33 mouse cellular contexts compared by ENCODE assay signal in genomic region chr6:3463026-3463425, GRCm38 (mm10). TPM values are rescaled to one million over a fixed set of nuclear protein-coding genes. Genes with fewer than 3 reads are reported as not detected.
DNase-seq lines count a peak whose midpoint lies in the region; ATAC-seq and TF ChIP-seq lines count a peak whose summit lies in the region.
"Had no signal": no experiment of that assay in that cellular context is flagged by ENCODE, and none has a peak within 500 bp of the region (broad histone marks: within the 10 kb centered on the region; RNA-seq: fewer than 3 reads in every experiment).

No protein-coding gene starts in this region.

- H3K36me3 ChIP-seq in midbrain, embryonic 11.5 days (ENCODE audit: control insufficient read depth, insufficient read depth, low read length): no peaks in the 10 kb centered on the region
- H3K36me3 ChIP-seq in midbrain, postnatal 0 days (ENCODE audit: insufficient read depth, low read length): no peaks in the 10 kb centered on the region
- peaks cover 0 to 22% of the 10 kb centered on the region in 2 experiments for H3K36me3 ChIP-seq in CH12.LX (replicated peaks in 1 of 2; ENCODE audit: control insufficient read depth in 1 of 2, insufficient read depth in 1 of 2, low read length in 1 of 2)
- no peaks in the 10 kb centered on the region for H3K36me3 ChIP-seq in hindbrain, embryonic 11.5 days (ENCODE audit: control insufficient read depth, insufficient read depth, low read length)
- H3K36me3 ChIP-seq: embryonic facial prominence, embryonic 10.5 days; embryonic facial prominence, embryonic 15.5 days; hindbrain, embryonic 10.5 days; limb, embryonic 13.5 days; lung, embryonic 15.5 days; midbrain, embryonic 13.5 days; neural tube, embryonic 15.5 days had no signal

- TF ChIP-seq EP300 in CH12.LX (IDR thresholded peaks at IDR 0.05; ENCODE audit: low read length): peak; percentile 75

- no peak overlapping the region for H3K4me3 ChIP-seq in midbrain, embryonic 11.5 days (ENCODE audit: low read depth, low read length)
- H3K4me3 ChIP-seq in midbrain, postnatal 0 days (ENCODE audit: low read depth, low read length): no peak overlapping the region
- no peak overlapping the region for H3K4me3 ChIP-seq in CH12.LX (replicated peaks in 1 of 3; ENCODE audit: low read depth in 2 of 3, low read length in 2 of 3, poor library complexity in 1 of 3)
- no peak overlapping the region for H3K4me3 ChIP-seq in hindbrain, embryonic 11.5 days (ENCODE audit: low read depth, low read length)
- H3K4me3 ChIP-seq: embryonic facial prominence, embryonic 10.5 days; embryonic facial prominence, embryonic 15.5 days; hindbrain, embryonic 10.5 days; layer of hippocampus, adult 2 months; left cerebral cortex, adult 2 months; limb, embryonic 13.5 days; lung, embryonic 15.5 days; megakaryocyte, embryonic 14.5 days; midbrain, embryonic 13.5 days; neural tube, embryonic 15.5 days had no signal

- H3K27ac ChIP-seq in midbrain, embryonic 11.5 days (ENCODE audit: low read depth, low read length): no peak overlapping the region
- H3K27ac ChIP-seq in midbrain, postnatal 0 days (ENCODE audit: low read depth, low read length): no peak overlapping the region
- peak overlapping the region; percentile 64; the same call in 1 of the 2 replicates for H3K27ac ChIP-seq in CH12.LX (ENCODE audit: insufficient read depth, low read depth)
- no peak overlapping the region for H3K27ac ChIP-seq in hindbrain, embryonic 11.5 days (ENCODE audit: low read depth, low read length)
- H3K27ac ChIP-seq: embryonic facial prominence, embryonic 10.5 days; embryonic facial prominence, embryonic 15.5 days; hindbrain, embryonic 10.5 days; layer of hippocampus, adult 2 months; left cerebral cortex, adult 2 months; limb, embryonic 13.5 days; liver, embryonic 14.5 days; lung, embryonic 15.5 days; midbrain, embryonic 13.5 days; neural tube, embryonic 15.5 days; stomach, postnatal 0 days had no signal

- no peak for TF ChIP-seq POLR2A in CH12.LX (IDR thresholded peaks at IDR 0.05; ENCODE audit: low read depth, low read length)

- in situ Hi-C loops in CH12.LX (cut with MboI; ENCODE audit: low pct_ligation_motif_present, low pct_unique_long_range_greater_than_20kb, low sequenced_read_pairs): no loop called here

- no peaks in the 10 kb centered on the region for H3K4me1 ChIP-seq in midbrain, embryonic 11.5 days (ENCODE audit: control insufficient read depth, insufficient read depth, low read length)
- H3K4me1 ChIP-seq in midbrain, postnatal 0 days (ENCODE audit: insufficient read depth, low read length): no peaks in the 10 kb centered on the region
- peaks cover 15 to 21% of the 10 kb centered on the region in 2 experiments for H3K4me1 ChIP-seq in CH12.LX (ENCODE audit: control insufficient read depth in 1 of 2, insufficient read depth in 2 of 2)
- H3K4me1 ChIP-seq in hindbrain, embryonic 11.5 days (replicated peaks; ENCODE audit: control insufficient read depth, insufficient read depth, low read length): no peaks in the 10 kb centered on the region
- H3K4me1 ChIP-seq: embryonic facial prominence, embryonic 15.5 days; hindbrain, embryonic 10.5 days; limb, embryonic 13.5 days; lung, embryonic 15.5 days; megakaryocyte, embryonic 14.5 days; neural tube, embryonic 15.5 days had no signal

- peak; percentile 62 for DNase-seq in midbrain, embryonic 11.5 days (ENCODE audit: low spot score, missing footprints)
- DNase-seq in midbrain, postnatal 0 days (ENCODE audit: low spot score): no peak
- DNase-seq in CH12.LX (ENCODE audit: extremely low read depth): peak; percentile 33
- no peak for DNase-seq in hindbrain, embryonic 11.5 days (ENCODE audit: low spot score)
- DNase-seq in urinary bladder, postnatal 14 days (ENCODE audit: low spot score): no peak
- DNase-seq: adrenal gland, adult 2 months; adrenal gland, postnatal 36 days; cerebellum, adult 2 months; cerebellum, postnatal 14 days; forebrain, postnatal 0 days; heart, postnatal 14 days; kidney, adult 2 months; kidney, postnatal 36 days; right cerebral cortex, adult 18-20 months; thymus, adult 18-20 months; thymus, postnatal 25 days had no signal

- dilution Hi-C loops in CH12.LX (cut with MboI; ENCODE audit: extremely low pct_ligation_motif_present, extremely low pct_unique_long_range_greater_than_20kb, low sequenced_read_pairs): no loop called here

- H3K27me3 ChIP-seq in midbrain, embryonic 11.5 days (ENCODE audit: control insufficient read depth, insufficient read depth, low read length): no peaks in the 10 kb centered on the region
- no peaks in the 10 kb centered on the region for H3K27me3 ChIP-seq in midbrain, postnatal 0 days (ENCODE audit: insufficient read depth, low read length)
- H3K27me3 ChIP-seq in CH12.LX (replicated peaks): no peaks in the 10 kb centered on the region
- H3K27me3 ChIP-seq in hindbrain, embryonic 11.5 days (ENCODE audit: control insufficient read depth, insufficient read depth, low read length): no peaks in the 10 kb centered on the region
- H3K27me3 ChIP-seq: embryonic facial prominence, embryonic 15.5 days; limb, embryonic 13.5 days; lung, embryonic 15.5 days; megakaryocyte, embryonic 14.5 days; midbrain, embryonic 13.5 days; neural tube, embryonic 15.5 days had no signal

- H3K9me3 ChIP-seq in midbrain, embryonic 11.5 days (ENCODE audit: control insufficient read depth, low read length): no peaks in the 10 kb centered on the region
- H3K9me3 ChIP-seq in midbrain, postnatal 0 days (ENCODE audit: low read length): no peaks in the 10 kb centered on the region
- H3K9me3 ChIP-seq in CH12.LX (replicated peaks; ENCODE audit: low read length): no peaks in the 10 kb centered on the region
- H3K9me3 ChIP-seq in hindbrain, embryonic 11.5 days (ENCODE audit: control insufficient read depth, low read length): no peaks in the 10 kb centered on the region
- H3K9me3 ChIP-seq: embryonic facial prominence, embryonic 10.5 days; embryonic facial prominence, embryonic 15.5 days; hindbrain, embryonic 10.5 days; limb, embryonic 13.5 days; lung, embryonic 15.5 days; midbrain, embryonic 13.5 days; neural tube, embryonic 15.5 days had no signal

- TF ChIP-seq CTCF in midbrain, postnatal 0 days (IDR thresholded peaks at IDR 0.05): no peak
- no peak for TF ChIP-seq CTCF in CH12.LX (conservative IDR thresholded peaks at IDR 0.05 in 1 of 2, IDR thresholded peaks at IDR 0.05 in 1 of 2; ENCODE audit: low read depth in 2 of 2, low read length in 2 of 2)

- no peak overlapping the region for H3K4me2 ChIP-seq in midbrain, embryonic 11.5 days
- H3K4me2 ChIP-seq in midbrain, postnatal 0 days (ENCODE audit: low read depth, low read length, poor library complexity, severe bottlenecking): no peak overlapping the region
- H3K4me2 ChIP-seq in CH12.LX (ENCODE audit: insufficient read depth, low read depth, poor library complexity, severe bottlenecking): peak overlapping the region; percentile 58; the same call in 1 of the 2 replicates
- H3K4me2 ChIP-seq in hindbrain, embryonic 11.5 days (replicated peaks; ENCODE audit: low read depth, low read length): no peak overlapping the region
- H3K4me2 ChIP-seq: embryonic facial prominence, embryonic 15.5 days; limb, embryonic 13.5 days; lung, embryonic 15.5 days; midbrain, embryonic 13.5 days; neural tube, embryonic 15.5 days had no signal

- peak; percentile 14; the same call in 1 of the 2 replicates for ATAC-seq in midbrain, embryonic 11.5 days (ENCODE audit: low FRiP score)
- ATAC-seq in midbrain, postnatal 0 days (ENCODE audit: low FRiP score): no peak
- ATAC-seq in megakaryocyte progenitor cell, adult 5-6 weeks (replicated peaks; ENCODE audit: poor library complexity): peak; percentile 61
- ATAC-seq in erythroblast, adult 5-6 weeks (replicated peaks; ENCODE audit: low FRiP score, poor library complexity, severe bottlenecking): no peak
- no peak for ATAC-seq in hindbrain, embryonic 11.5 days (ENCODE audit: low FRiP score)
- ATAC-seq: activated CD4-positive, CD25-positive, alpha-beta regulatory T cell, adult 4 months; forebrain, postnatal 0 days; hindbrain, embryonic 16.5 days; midbrain, embryonic 13.5 days had no signal

- no peak overlapping the region for H3K9ac ChIP-seq in midbrain, embryonic 11.5 days (ENCODE audit: low read length)
- H3K9ac ChIP-seq in midbrain, postnatal 0 days (replicated peaks; ENCODE audit: low read length, poor library complexity, severe bottlenecking): no peak overlapping the region
- H3K9ac ChIP-seq in CH12.LX (ENCODE audit: insufficient read depth, low read depth): peak overlapping the region; percentile 20; the same call in 1 of the 2 replicates
- H3K9ac ChIP-seq in hindbrain, embryonic 11.5 days (ENCODE audit: low read depth, low read length): no peak overlapping the region
- H3K9ac ChIP-seq: embryonic facial prominence, embryonic 15.5 days; forebrain, postnatal 0 days; limb, embryonic 13.5 days; liver, embryonic 14.5 days; lung, embryonic 15.5 days; midbrain, embryonic 13.5 days; neural tube, embryonic 15.5 days had no signal

- H3K79me2 ChIP-seq in CH12.LX (replicated peaks; ENCODE audit: control insufficient read depth, extremely low read depth, insufficient read depth, poor library complexity, severe bottlenecking): no peaks in the 10 kb centered on the region

- TF ChIP-seq RAD21 in CH12.LX (IDR thresholded peaks at IDR 0.05; ENCODE audit: low read depth, low read length): no peak

- 83% methylated on average over 6 of the region's 6 CpGs for WGBS in midbrain, embryonic 11.5 days
- 85% methylated on average over 6 of the region's 6 CpGs for WGBS in midbrain, postnatal 0 days
- WGBS in hindbrain, embryonic 11.5 days: 77% methylated on average over 6 of the region's 6 CpGs

RNA-seq across cellular contexts. Expression of gene Hepacam2, which starts 35.1 kb away (rescaled TPM):
- polyA plus RNA-seq in midbrain, embryonic 11.5 days (2014; fragmentation: Nextera tagmentation; extraction: Ambion mirVana): 3.3 and 3.8 TPM in 2 replicates
- 2.0 and 3.0 TPM in 2 replicates for total RNA-seq in midbrain, postnatal 0 days (2014; rRNA removed)
- polyA plus RNA-seq in midbrain, postnatal 0 days (2015; fragmentation: Nextera tagmentation; extraction: Ambion mirVana): 1.4 and 1.6 TPM in 2 replicates
- 12.8 and 13.3 TPM in 2 replicates for total RNA-seq in CH12.LX (2012; rRNA removed)
- total RNA-seq in CH12.LX (2014; rRNA removed): 50.7 TPM in 2 replicates
- polyA plus RNA-seq in CH12.LX (2012; ENCODE audit: insufficient read length, low read depth): 28.7 and 37.4 TPM in 2 replicates
- total RNA-seq in megakaryocyte progenitor cell, adult 5-6 weeks (2015): 0.15 and 0.46 TPM in 2 replicates
- 0.12 TPM in 1 of 2 replicates, not detected in the other for total RNA-seq in megakaryocyte progenitor cell, adult 5-6 weeks (2017)
- 1.7 TPM in 1 of 2 replicates, not detected in the other for total RNA-seq in erythroblast, adult 5-6 weeks (2015; ENCODE audit: low replicate concordance)
- 0.68 TPM in 1 of 2 replicates, not detected in the other for total RNA-seq in erythroblast, adult 5-6 weeks (2017; ENCODE audit: low replicate concordance)
- 2.2 and 2.8 TPM in 2 replicates for polyA plus RNA-seq in hindbrain, embryonic 11.5 days (2014; fragmentation: Nextera tagmentation; extraction: Ambion mirVana)
- total RNA-seq: gastrocnemius, postnatal 4 days; heart, postnatal 14 days had no signal

RNA-seq across cellular contexts. Expression of gene Vps50, which starts 35.2 kb away (rescaled TPM):
- 42.1 and 45.6 TPM in 2 replicates for polyA plus RNA-seq in midbrain, embryonic 11.5 days (2014; fragmentation: Nextera tagmentation; extraction: Ambion mirVana)
- total RNA-seq in midbrain, postnatal 0 days (2014; rRNA removed): 36.5 and 40.9 TPM in 2 replicates
- polyA plus RNA-seq in midbrain, postnatal 0 days (2015; fragmentation: Nextera tagmentation; extraction: Ambion mirVana): 46.4 and 51.8 TPM in 2 replicates
- total RNA-seq in CH12.LX (2012; rRNA removed): 17.0 and 22.3 TPM in 2 replicates
- 39.1 and 45.3 TPM in 2 replicates for total RNA-seq in CH12.LX (2014; rRNA removed)
- polyA plus RNA-seq in CH12.LX (2012; ENCODE audit: insufficient read length, low read depth): 19.5 and 19.6 TPM in 2 replicates
- 33.7 and 35.0 TPM in 2 replicates for total RNA-seq in megakaryocyte progenitor cell, adult 5-6 weeks (2015)
- total RNA-seq in megakaryocyte progenitor cell, adult 5-6 weeks (2017): 36.5 and 58.1 TPM in 2 replicates
- total RNA-seq in erythroblast, adult 5-6 weeks (2015; ENCODE audit: low replicate concordance): 7.3 and 8.6 TPM in 2 replicates
- total RNA-seq in erythroblast, adult 5-6 weeks (2017; ENCODE audit: low replicate concordance): 4.7 and 6.2 TPM in 2 replicates
- polyA plus RNA-seq in hindbrain, embryonic 11.5 days (2014; fragmentation: Nextera tagmentation; extraction: Ambion mirVana): 39.5 and 45.4 TPM in 2 replicates

Comparison
In these comparisons a context has a peak if more than half of its experiments do, and no peak if none do; other contexts are left out.
1. ATAC-seq: peak in midbrain, embryonic 11.5 days (single experiment) and megakaryocyte progenitor cell, adult 5-6 weeks (single experiment); none in midbrain, postnatal 0 days (single experiment), erythroblast, adult 5-6 weeks (single experiment) and hindbrain, embryonic 11.5 days (single experiment).
2. DNase-seq: peak in midbrain, embryonic 11.5 days (single experiment) and CH12.LX (single experiment); none in midbrain, postnatal 0 days (single experiment), hindbrain, embryonic 11.5 days (single experiment) and urinary bladder, postnatal 14 days (single experiment).